Mouse (Mus musculus): Measurements from ENCODE around the gene Olfr730.

Olfr730 gene

GRCm38 (mm10) chr14:50188098-50188497, at the start of gene Olfr730:
Olfr730 (minus strand) TSS chr14:50188198.
- DNase-seq (ENCODE audit: extremely low read depth, insufficient read length, low spot score), result no peak

- DNase-seq (ENCODE audit: extremely low read depth, insufficient read length, low spot score), result no peak
These were observed 35.2 kb downstream of the Olfr730 start, which contains the start of gene Olfr729 for GRCm38 (mm10) chr14:50152810-50153209. Olfr729 (minus strand) TSS chr14:50152910.

DNA sequence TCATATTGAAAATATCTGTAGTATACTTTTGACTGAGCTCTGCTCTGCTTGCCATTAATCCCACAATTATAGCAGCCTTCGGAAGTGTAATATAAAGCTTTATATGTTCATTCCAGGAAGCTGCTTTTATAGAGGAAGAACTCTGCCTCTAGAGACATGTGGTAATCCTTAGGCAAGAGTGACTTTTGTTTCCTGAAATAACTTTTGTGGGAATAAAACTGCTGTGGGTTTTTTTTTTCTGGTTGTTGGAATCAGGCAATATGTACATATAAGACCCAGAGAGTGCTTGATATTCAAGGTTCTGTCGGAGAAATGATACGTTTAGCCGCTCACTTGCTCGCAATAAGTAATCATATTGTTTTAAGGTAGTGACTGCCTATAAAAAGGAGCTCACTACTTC, 45.4 kb downstream of the Olfr730 start, which contains the start of gene Olfr728:
Olfr728 (minus strand) TSS at position 101 of the 400 bp plus-strand sequence.
- no peak for DNase-seq (ENCODE audit: extremely low read depth, insufficient read length, low spot score)
